Mouse (Mus musculus) fat pad, adult 2 months (tissue): Measurements from ENCODE around the gene Gm11116.
"Not testable (repeated sequence)": the region's sequence is repeated elsewhere in the genome, so short reads cannot be mapped to it uniquely, and the experiment has no call there.

ENCODE experiments used
- DNase-seq: peaks from one replicate; pipeline ENCODE4 v3.0.0-alpha.2; 2011; ENCODE audit warnings: low read depth, low spot score; ENCODE audit errors: extremely low read depth

Gene Gm11116

DNA sequence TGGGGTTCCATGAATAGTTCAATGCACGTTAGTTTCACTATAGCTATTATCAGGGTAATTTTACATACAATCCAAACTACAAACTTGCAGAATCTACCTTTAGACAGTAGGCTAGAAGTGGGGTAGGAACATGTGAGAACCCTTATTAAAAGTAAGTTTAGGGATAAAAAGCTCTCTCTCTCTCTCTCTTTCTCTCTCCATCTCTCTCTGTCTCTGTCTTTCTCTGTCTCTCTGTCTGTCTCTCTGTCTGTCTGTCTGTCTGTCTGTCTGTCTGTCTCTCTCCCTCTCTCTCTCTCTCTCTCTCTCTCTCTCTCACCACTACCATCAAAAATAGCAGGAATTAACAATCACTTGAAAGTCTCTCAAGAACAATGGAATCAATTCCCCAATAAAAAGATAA lies at the start of gene Gm11116:
Gene Gm11116 (minus strand): TSS at position 101 of the 400 bp plus-strand sequence.
- no peak for DNase-seq

DNA sequence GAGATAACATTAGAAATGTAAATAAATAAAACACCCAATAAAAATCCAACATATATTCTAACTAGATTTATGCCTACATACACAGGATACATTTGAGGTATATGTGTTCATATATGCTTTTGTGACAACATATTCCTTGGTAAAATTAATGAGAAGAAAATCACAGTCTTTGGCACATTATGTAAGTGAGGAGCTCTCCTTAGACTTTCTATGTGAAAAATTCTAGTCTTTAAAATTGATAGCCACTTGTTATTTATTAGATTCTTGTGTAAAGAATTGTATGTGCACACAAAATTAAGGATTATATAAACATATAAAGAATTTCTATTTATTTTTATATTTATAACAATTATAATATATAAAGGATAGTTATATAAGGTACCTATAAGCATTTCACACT lies 42.7 kb upstream of the Gm11116 start, which contains the start of gene Gm11115:
Gene Gm11115 (minus strand): TSS at position 101 of the 400 bp plus-strand sequence.
- DNase-seq = no peak

GRCm38 (mm10) chr5:88086256-88086655 lies 25.1 kb downstream of the Gm11116 start, which contains the start of gene Smr2:
Smr2 (plus strand) TSS chr5:88086556.
- not testable (repeated sequence) for DNase-seq
